Mouse (Mus musculus) E14TG2a.4 (cell line): Measurements from ENCODE around the gene Wdr44.

Experiments
- CTCF ChIP-seq: conservative IDR thresholded peaks from 2 replicates; pipeline ENCODE4 v1.5.1; 2014; ENCODE audit warnings: low read length
- POU5F1 ChIP-seq: IDR thresholded peaks from 2 replicates; pipeline ENCODE4 v1.6.1; 2014; ENCODE audit warnings: low read length, borderline replicate concordance

DNA sequence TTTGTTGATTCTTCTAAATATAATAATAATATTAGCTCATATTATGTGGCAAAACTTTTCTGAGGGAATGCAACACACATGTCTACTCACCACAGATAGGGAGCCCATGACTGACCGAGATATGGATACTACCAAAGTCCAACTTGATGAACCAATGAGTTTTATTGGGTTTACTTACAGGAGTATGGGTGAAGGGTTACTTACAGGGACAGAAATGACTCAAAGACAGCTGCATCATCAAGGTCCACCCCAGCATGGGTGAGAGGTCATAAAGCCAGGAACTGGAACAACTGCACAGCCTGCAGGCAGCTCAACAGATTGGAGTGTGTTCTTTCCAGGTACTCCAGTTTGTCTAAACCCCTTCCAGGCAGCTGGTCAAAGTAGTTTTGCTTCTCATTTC, 44.5 kb upstream of the Wdr44 start:
- no peak for TF ChIP-seq POU5F1
- TF ChIP-seq CTCF: no peak
